Mouse (Mus musculus) adrenal gland, postnatal 25 days (tissue): ENCODE data around the gene Atg2a. TPM values are rescaled to one million over a fixed set of nuclear protein-coding genes. Genes with fewer than 3 reads are reported as not detected.

Source experiments
- DNase-seq: peaks from one replicate; pipeline ENCODE4 v3.0.0; 2021; ENCODE audit warnings: mixed read lengths
- long read RNA-seq: library from polyadenylated mRNA; stranded (forward); transcript quantifications from one replicate; pipeline ENCODE4 v2.0.0, GENCODE M21; 2021
- total RNA-seq: library from RNA; stranded (reverse); gene quantifications from 2 replicates; pipeline ENCODE4 v1.2.3, GENCODE M21; 2021

The Atg2a gene
- 33.8 and 47.0 TPM in 2 replicates for total RNA-seq
- long read RNA-seq, partial matches to known transcripts = 21 of 24 reads
- long read RNA-seq, other reads (novel, unspliced or antisense) = 3 of 24 reads

DNA sequence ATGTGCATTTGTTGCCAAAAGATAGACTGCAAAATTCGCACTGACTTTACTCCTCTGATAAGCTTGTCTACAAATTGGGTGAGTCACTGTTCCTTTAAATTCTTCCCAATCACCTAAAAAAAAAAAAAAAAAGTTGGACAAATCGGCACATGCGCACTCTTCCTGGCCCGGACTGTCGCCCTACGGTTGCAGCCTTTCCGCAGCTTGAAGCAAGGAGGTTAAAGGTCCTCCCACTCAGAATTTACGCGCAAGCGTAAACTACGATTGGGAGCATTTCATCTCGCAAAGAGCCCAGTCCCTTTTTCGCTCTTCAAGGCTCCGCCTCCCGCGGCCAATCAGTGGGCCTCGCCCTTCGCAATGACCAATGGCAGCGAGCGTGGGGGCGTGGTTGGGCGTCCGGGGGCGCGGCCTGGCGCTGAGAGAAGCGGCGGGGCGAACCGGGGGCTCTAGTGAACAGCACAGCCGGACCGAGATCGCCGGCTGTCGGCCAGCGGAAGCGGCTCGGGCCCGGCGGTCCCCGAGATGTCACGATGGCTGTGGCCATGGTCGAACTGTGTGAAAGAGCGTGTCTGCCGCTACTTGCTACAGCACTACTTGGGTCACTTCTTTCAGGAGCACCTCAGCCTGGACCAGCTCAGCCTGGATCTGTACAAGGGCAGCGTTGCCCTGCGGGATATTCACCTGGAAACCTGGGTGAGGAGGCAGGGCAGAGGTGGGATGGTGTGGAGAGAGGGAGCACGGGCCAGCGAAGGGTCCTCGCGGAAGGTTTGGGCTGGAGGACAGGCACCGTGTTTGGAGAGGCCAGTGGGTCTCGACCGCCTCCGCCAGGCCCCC is at the start of gene Atg2a:
TSS of gene Atg2a (plus strand) at position 395 of the 834 bp plus-strand sequence.
- peak; percentile 98 for DNase-seq

DNA sequence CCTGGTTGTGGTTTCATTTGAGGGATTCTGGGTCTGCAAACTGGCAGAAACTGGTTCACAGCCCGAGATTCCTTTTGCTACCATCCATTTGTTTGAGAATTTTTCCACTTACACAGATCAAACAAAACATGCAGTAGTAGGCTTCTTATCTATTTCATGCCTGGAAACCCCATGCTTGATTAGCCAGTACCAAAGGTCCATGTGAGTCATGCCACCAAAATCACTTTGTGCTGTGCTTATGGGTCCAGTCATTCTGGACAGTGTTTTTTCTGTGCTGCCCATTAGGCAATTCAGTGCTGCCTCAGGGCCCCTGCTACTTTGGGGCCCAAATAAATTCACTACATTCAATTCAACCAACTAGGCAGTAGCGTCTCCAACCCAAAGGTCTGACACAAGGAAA is 37.2 kb upstream of the Atg2a start:
- DNase-seq = no peak

DNA sequence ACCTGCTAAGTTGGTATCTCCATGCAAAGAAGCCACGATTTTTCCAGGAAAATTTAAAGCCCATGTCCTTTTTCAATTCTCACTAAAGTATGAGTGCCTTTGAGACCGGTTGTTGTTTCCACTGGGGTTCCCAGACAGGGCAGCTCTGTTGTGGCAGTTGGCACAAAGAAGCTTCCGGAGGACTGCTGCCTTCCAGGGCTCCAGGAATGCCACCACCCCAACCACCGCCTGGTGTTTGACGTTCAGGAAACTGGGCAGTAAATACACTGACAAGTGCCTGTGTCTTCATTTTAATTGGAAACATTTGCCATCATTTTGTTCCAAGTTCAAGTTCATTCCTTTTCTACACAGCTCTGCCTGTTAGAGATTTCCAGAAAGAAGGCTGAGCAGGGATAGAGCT is 34.8 kb upstream of the Atg2a start:
- no peak for DNase-seq

DNA sequence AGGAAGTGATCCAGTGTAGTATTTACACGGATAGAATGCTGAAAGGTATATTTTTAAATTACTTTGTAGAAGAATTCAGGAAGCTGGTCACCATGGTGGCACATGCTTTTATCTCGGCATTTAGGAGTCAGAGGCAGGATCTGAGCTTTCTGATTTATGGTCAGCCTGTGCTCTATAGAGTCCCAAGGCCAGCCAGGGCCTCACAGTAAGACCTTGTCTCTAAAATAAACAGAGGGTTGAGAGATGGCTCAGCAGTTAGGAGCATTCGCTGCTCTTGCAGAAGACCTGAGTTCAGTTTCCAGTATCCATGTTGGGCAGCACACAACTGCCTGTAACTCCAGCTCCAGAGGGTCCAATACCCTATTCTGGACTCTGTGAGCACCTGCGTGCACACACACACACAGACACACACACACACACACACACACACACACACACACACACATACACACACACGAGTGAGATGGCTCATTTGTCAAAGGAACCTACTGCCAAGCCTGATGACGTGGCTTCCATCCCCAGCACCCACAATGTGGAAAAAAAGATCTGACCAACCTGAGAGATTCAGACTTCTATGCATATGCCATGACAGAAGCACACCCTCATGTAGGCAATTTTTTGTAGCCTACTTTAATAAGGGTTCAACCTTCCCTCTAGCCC is 25.3 kb upstream of the Atg2a start:
- DNase-seq = peak; percentile 31

DNA sequence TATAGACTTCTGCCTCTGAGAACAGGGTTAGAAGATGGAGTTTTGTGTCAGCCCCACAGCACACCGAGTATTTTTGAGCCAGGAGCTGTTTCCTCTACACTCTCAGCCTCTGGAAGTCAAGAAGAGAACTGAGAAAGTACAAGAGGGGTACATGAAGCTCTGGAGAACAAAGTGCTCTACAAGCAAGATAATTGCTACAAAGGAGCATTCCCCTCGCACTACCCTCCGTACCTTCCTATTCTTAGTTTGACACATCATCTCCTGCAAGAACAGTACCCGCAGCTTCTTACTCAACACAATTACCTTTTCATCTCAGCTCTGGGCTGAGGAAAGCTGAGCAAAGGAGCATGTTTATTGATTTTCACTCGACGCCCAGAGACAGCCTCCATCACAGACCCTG is 22.9 kb upstream of the Atg2a start:
- no peak for DNase-seq

DNA sequence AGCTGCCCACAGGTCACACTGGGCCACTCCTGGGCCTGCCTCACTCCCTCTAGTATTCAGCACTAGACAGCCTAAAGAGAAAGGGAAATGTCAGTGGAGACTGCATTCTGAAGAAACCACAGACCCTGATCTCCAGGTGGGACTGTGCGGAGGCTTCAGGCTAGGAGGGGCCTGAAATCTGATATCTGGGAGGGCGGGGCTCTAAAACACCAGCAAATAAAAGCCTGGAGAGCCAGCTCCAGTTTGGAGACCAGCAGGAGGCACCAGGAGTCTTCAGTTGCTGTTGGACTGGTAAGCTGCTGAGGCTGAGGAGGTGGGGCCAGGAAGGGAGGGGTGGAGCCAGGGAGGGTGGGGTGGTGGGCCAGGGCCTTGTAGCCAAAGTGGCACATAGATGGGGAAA is 15.3 kb upstream of the Atg2a start, which contains the start of gene Gpha2:
TSS of gene Gpha2 (plus strand) at position 246 of the 400 bp plus-strand sequence.
- no peak for DNase-seq

DNA sequence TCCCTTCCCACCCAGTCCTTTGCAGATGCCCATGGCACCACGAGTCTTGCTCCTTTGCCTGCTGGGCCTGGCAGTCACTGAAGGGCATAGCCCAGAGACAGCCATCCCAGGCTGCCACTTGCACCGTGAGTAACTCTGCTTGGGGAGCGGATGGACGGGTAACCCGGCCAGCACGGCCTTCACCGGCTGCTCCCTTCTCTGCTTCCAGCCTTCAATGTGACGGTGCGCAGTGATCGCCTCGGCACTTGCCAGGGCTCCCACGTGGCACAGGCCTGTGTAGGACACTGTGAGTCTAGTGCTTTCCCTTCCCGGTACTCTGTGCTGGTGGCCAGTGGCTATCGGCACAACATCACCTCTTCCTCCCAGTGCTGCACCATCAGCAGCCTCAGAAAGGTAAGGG is 14.7 kb upstream of the Atg2a start:
- DNase-seq = peak; percentile 61

DNA sequence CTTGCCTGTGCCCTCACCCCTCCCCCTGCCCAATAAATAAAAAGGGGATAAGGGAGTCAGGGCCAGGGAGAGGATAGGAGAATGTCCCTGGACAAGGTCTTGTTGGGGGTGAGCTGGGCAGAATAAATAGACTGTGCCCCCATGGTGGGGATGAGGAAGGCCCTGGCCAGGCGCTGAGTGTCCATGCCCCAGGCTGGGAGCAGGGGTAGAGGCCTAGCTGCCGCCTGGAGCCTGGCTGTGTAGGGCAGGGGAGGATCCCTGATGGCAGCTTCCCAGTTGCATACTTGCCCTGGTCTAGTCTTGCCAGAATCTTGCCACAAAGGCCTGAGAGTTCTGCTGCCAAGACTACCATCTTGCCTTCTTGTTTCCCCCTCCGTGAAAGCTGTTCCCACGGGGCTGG is 13.6 kb upstream of the Atg2a start:
- no peak for DNase-seq

DNA sequence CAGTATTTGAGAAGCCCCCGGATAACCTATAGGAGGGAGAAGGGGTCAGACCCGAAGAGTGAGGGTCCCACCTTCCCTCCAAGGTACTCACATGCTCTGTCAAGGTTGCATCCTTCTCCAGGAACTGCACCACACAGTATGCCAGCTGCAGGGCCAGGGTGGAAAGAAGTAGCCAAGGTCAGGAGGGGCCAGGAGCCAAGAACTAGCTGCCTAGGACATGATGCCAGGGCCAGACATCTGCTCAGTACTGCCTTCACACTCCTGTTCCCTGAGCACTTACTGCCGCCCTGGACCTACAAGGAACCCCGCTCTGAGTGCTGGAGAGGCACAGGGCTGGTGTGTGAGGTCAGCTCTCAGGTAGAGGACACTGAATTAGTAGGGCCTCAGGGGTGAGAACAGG is 11.1 kb upstream of the Atg2a start:
- DNase-seq = peak; percentile 78

DNA sequence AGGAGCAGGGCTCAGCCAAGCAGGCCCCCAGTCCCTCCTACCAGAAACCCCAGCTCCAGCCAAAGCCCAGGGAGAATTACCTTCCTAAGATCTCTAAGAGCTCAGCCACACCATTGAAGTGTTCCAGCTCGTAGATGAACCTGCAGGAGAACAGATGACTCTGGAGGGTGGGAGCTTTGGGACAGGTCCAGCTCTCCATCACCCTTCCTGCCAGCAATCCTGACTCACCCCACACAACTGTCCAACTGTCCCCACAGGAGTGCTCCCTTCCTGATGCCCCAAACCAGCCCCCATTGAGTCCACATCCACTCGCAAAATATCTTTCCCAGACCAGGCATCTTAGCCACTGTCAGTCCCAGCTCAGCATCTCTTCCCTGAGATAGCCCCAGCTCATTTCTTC is 10.4 kb upstream of the Atg2a start:
- DNase-seq = peak; percentile 58

DNA sequence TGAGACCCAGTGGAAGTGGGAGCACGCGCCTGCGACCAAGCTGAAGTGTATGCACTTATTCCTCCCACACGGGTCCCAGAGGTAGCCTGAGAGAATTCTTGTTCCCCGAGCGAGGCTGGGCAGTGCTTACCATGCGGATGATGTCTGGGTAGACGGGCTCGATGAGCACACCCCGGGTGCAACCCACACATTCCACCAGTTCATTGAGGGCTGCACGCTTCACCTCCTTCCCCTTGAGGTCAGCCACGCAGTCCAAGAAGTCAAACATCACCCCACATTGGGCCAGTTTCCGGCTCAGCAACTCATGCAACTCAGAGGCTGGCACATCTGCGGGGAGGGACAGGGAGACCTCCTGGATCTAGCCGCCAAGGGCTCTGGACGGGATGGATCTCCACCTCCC is 7.8 kb upstream of the Atg2a start:
- no peak for DNase-seq

DNA sequence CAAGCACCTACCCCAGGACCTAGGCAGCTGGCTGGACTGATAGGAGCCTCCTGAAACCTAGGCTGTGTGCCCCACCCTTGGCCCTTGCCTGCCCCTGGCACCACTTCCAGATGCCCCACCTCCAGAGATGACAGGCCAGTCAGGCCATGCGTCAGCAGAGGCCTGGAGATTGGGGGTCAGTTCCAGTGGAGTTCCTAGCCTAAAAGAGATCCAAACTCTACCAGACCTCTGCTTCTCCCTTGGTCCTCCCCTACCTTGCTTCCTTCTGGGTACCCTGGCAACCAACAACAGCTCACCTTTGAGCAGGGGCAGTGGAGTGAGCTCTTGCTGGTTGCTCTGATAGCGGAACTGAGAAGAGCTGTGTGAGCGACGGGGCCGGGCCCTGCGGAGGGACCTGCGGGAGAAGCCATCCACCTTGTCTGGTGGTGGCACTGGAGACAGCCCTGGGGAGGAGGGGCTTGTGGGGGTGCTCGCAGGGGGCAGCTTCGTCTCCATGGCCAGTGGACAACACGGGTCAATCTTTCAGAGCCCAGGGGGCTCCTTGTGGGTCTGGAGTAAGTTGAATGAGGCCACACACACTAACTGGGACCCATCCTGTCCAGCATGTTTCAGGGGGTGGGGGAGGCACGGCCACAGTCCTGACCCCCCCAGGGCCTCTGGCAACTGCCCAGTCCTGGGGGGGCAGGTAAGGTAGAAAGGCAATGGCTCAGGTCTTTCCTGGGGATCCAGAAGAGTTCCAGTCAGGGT is 7.0 kb upstream of the Atg2a start:
- DNase-seq = peak; percentile 57

DNA sequence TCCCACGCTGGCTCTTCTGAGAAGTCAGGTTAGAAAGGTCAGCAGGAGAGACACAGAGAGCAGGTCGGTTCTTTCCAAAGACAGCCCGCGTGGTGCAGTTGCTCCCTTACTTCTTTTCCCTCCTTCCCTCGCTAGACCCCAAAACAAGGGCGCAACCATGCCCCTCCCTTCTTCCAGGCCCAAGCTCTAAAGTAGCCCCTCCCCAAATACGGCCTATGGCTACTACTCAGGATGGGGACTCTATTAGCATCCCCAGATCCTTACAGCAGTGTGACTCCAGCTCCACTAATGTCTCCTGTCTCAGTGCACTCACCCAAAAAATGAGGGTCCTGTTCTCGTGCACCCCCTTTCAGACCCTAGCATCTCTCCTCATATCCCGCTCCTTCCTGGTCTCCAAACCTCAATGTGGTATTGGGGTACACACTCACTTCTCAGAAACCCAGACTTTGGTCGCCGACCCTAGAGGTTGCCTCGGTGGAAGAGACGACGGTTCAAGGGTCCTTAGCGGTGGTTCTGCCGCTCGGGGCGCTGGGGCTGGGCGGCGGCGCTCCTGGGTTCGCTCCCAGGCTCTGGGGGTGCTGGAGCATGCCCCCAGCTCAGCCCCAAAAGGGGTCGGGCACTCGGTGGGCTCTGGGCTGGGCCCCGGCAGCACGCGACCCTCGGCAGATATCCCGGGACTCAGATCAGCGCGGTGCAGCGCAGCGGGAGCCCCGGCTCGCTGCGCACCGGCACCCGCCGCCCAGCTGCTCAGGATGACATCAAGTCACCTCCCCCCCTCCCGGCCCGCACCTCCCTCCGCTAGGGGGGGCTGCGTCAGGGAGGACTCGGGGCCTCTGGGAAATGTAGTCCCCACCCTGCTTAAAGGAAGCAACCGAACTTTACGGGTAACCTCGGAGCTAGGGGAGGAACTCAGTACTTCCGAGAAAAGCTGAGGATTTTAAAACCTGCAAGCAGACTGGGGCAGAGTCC is 6.1 kb upstream of the Atg2a start, which contains the start of gene Ppp2r5b:
TSS of gene Ppp2r5b (minus strand) at position 789 of the 969 bp plus-strand sequence.
- DNase-seq = peak; percentile 93

DNA sequence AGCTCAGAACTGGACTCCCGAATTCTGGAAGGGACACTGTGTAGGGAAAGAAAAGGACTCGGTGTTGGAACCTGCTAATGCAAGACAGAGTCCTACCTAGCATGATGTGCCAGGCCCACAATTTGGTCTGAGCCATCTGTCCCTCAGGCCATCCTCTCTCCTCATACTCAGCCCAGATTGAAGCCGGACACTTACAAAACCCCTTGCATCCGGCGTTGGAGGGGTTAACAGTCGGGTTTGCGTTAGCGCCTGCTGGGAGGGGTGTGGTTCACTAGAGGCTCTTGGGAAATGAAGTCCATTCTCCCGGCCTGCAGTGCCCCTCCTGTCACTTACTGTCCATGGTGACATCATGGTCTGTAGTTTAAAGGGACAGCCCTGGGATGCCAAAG is 5.4 kb upstream of the Atg2a start:
- DNase-seq = peak; percentile 87

DNA sequence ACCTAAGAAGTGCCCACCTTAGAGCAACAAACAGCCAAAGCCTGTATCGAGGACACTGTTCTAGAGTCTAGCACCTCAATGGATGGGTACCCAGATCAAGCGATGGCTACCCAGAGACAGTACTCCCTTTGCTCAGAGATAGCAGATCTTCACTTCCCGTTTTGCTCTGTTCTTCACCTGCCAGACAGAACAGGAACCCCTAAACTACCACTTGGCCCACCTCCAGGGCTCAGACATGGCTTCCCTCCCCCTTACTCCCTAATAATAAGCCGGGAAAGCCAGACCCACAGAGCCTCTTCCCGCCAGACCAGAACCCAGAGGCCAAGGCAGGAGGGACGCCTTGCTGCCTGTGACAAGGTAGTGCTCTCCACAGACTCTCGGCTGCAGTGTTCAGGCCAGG is 4.6 kb upstream of the Atg2a start:
- DNase-seq = no peak

DNA sequence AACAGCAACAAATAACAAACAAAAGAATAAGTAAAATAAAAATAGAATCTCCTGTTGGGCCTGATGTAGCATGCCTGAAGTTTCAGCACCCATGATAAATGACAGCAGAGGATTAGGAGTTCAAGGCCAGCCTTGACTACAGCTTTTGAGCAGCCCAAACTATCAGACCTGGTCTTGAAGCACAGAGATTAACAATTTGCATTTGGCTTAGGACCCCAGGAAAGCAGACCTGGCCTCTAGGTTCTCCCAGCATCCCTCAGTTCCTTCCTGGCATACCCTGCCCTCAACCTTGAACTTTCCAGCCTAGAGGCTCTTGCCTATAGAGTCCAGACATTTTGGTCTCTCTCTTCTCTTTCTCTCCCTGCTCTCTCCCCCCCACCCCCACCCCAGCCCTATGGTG is 2.7 kb upstream of the Atg2a start:
- no peak for DNase-seq

DNA sequence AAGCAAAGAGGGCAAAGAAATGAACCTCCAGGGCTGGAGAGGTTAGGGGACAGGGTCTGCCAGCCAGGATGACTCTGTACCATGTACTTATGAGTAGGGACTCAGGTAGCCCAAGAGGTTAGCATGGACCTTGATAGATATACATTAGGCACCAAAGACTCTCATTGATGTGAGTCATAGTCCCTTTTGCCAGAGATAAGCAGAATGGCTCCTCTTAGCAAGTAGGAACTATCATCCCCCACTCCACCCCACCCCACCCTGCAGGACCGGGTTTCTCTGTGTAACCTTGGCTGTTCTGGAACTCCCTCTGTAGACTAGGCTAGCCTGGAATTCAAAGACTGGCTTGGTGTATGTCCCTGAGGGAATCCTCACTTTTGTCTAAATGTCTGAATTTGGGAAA is 1.3 kb upstream of the Atg2a start:
- DNase-seq = no peak

DNA sequence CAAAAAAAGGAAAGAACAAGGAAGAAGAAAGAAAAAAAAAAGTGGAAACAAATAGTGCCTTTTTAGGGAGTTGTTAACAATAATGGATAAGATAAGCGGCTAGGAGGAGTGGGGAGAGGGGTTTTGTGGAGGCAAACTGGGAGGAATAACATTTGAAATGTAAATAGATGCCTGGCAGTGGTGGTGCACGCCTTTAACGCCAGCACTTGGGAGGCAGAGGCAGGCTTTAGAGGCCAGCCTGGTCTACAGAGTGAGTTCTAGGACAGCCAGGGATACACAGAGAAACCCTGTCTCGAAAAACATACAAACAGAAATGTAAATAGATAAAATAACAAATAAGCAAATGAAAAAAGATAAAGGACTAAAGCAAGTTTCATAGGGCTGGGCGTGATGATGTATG is 743 bp upstream of the Atg2a start:
- no peak for DNase-seq

DNA sequence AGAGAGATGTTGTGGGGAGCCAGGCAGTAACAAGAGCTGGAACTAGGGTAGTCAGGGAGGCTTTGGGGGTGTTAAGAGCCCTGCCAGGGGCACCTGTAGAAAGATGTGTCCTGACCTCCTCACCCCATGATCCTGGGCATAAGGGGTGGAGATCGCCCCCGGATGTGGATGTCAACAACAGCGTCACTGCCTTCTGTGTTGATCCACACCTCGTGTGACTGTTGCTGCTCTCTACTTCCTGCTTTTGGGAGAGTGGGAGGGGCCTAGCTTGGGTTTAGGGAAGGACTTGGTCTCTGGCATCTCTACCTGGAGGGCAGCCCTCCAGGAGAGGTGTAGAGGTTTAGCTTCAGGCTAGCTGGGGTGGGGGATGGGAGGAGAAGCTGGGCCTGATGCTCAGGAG is 813 bp downstream of the Atg2a start:
- DNase-seq = no peak

DNA sequence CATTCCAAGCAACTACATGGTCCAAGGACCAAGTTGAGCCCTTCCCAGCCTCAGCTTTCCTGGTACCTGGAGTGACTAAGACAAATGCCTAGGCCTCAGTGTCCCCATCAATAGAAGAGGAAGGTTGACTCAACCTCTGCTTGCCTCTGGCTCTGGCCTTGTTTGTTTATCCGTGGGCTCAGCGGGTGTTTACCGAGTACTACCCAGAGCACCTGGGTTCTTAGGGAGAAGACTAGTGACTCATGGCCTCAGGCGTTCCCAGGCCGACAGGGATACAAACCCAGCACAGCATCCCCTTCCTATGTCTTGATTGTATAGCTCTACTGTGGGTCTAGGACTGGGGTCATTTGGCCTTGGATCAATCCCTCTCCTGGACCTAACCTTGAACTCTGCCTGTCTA is 1.8 kb downstream of the Atg2a start:
- DNase-seq = no peak

DNA sequence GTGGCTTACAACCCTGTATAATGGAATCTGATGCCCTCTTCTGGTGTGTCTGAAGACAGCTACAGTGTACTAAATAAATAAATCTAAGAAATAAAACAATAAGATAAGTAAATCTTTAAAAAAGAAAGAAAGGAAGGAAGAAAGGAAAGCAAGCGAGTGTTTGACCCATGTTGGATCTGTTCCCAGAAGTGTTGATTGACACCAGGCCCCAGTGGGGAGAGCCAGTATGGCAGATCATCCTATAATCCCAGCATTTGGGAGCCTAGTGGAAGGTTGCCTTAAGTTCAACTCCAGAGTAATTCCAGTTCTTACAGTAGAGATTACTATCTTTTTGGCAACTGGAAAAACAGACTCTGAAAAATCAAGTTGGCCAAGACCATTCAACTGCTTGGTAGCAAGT is 4.3 kb downstream of the Atg2a start:
- DNase-seq = no peak
